19 mouse cellular contexts compared by ENCODE assay signal in the genomic region with DNA sequence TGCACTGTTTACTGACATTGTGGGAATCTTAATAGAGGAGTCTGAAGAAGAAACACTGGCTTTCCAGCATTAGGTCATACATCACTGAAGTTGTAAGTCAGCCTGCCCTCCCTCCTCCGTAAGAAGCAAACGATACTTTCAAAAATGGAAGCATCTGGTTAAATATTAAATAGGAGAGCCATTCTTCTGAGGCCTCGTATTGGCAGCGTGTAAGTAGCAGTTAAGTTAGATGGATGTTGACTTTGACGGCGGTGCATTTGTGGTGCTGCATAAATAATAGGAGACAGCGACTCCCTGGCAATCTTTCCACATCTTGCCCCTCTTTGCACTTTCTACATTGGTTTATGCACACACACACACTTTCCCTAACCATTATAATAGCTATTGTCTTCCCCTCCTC.
DNase-seq lines count a peak whose midpoint lies in the region; ATAC-seq and TF ChIP-seq lines count a peak whose summit lies in the region.
"Had no signal": no experiment of that assay in that cellular context is flagged by ENCODE, and none has a peak within 500 bp of the region (broad histone marks: within the 10 kb centered on the region; RNA-seq: fewer than 3 reads in every experiment).

No protein-coding gene starts in this region.

- TF ChIP-seq POLR2A in heart, adult 2 months (IDR thresholded peaks at IDR 0.05; ENCODE audit: insufficient read depth, low read depth, low read length): no peak

- no peak overlapping the region for H3K4me3 ChIP-seq in heart, adult 2 months
- H3K4me3 ChIP-seq in kidney, postnatal 0 days (replicated peaks; ENCODE audit: low read depth, low read length): no peak overlapping the region
- H3K4me3 ChIP-seq in embryonic facial prominence, embryonic 14.5 days (ENCODE audit: low read depth, low read length): no peak overlapping the region
- no peak overlapping the region for H3K4me3 ChIP-seq in neural tube, embryonic 14.5 days (ENCODE audit: low read depth, low read length)
- H3K4me3 ChIP-seq: gastrocnemius, adult 2 months; liver, embryonic 15.5 days; megakaryocyte, embryonic 14.5 days had no signal

- 0 out of 2 replicates have a peak overlapping the region, but pooled peaks have one; percentile 3 for H3K4me2 ChIP-seq in kidney, postnatal 0 days (ENCODE audit: low read length)
- no peak overlapping the region for H3K4me2 ChIP-seq in embryonic facial prominence, embryonic 14.5 days (ENCODE audit: low read depth, low read length)
- no peak overlapping the region for H3K4me2 ChIP-seq in neural tube, embryonic 14.5 days (ENCODE audit: low read depth, low read length)
- H3K4me2 ChIP-seq: liver, embryonic 15.5 days had no signal

- peak; percentile 55 for DNase-seq in heart, adult 11 months
- no peak for DNase-seq in heart, adult 2 months
- peak; percentile 28 for DNase-seq in kidney, postnatal 0 days (ENCODE audit: low spot score)
- no peak for DNase-seq in kidney, adult 11 months
- DNase-seq in embryonic facial prominence, embryonic 14.5 days (ENCODE audit: low spot score): peak; percentile 60
- DNase-seq in MN1 (ENCODE audit: low spot score): no peak
- DNase-seq in right cerebral cortex, adult 2 months (ENCODE audit: low spot score in 2 of 2): no peak
- DNase-seq: adrenal gland, adult 2 months; cerebellum, adult 11 months; cerebellum, postnatal 36 days; forebrain, postnatal 0 days; gastrocnemius, adult 2 months; heart, postnatal 4 days; left cerebral cortex, postnatal 4 days; lung, postnatal 10 days; thymus, postnatal 14 days had no signal

- no peak for ATAC-seq in kidney, postnatal 0 days (replicated peaks; ENCODE audit: low FRiP score, low read depth)
- ATAC-seq in embryonic facial prominence, embryonic 14.5 days (ENCODE audit: low read depth): no peak
- ATAC-seq in neural tube, embryonic 14.5 days (ENCODE audit: low read depth): 0 out of 2 replicates have a peak, but pooled peaks have one; percentile 13
- ATAC-seq: forebrain, postnatal 0 days had no signal

- no peaks in the 10 kb centered on the region; the same call in 1 of the 2 replicates for H3K36me3 ChIP-seq in heart, adult 2 months (ENCODE audit: control insufficient read depth, insufficient read depth, low read length)
- H3K36me3 ChIP-seq in kidney, postnatal 0 days (ENCODE audit: insufficient read depth, low read length): no peaks in the 10 kb centered on the region
- no peaks in the 10 kb centered on the region for H3K36me3 ChIP-seq in embryonic facial prominence, embryonic 14.5 days (ENCODE audit: control insufficient read depth, insufficient read depth, low read length)
- H3K36me3 ChIP-seq in neural tube, embryonic 14.5 days (ENCODE audit: control insufficient read depth, insufficient read depth, low read length): no peaks in the 10 kb centered on the region
- H3K36me3 ChIP-seq: liver, embryonic 15.5 days had no signal

- intact Hi-C loops in heart, adult 2 months (cut with DNase I): loop anchor here (5.0 kb wide), 1 partner anchor 203 kb away; no protein-coding TSS in a partner anchor

- 65% methylated on average over 7 of the region's 7 CpGs for WGBS in heart, adult 2 months
- 12% methylated on average over 7 of the region's 7 CpGs for WGBS in kidney, postnatal 0 days
- 38% methylated on average over 7 of the region's 7 CpGs for WGBS in embryonic facial prominence, embryonic 14.5 days
- 14% methylated on average over 7 of the region's 7 CpGs for WGBS in neural tube, embryonic 14.5 days

- no peak overlapping the region for H3K27ac ChIP-seq in heart, adult 2 months
- H3K27ac ChIP-seq in kidney, postnatal 0 days: no peak overlapping the region
- H3K27ac ChIP-seq in embryonic facial prominence, embryonic 14.5 days (replicated peaks; ENCODE audit: low read depth, low read length): no peak overlapping the region
- no peak overlapping the region; the same call in 1 of the 2 replicates for H3K27ac ChIP-seq in neural tube, embryonic 14.5 days (ENCODE audit: low read depth, low read length)
- H3K27ac ChIP-seq: gastrocnemius, adult 2 months; liver, embryonic 15.5 days had no signal

- peaks cover 6% of the 10 kb centered on the region for H3K4me1 ChIP-seq in heart, adult 2 months (ENCODE audit: control insufficient read depth, insufficient read depth, low read length)
- peaks cover 20% of the 10 kb centered on the region for H3K4me1 ChIP-seq in kidney, postnatal 0 days (replicated peaks; ENCODE audit: insufficient read depth, low read length)
- H3K4me1 ChIP-seq in embryonic facial prominence, embryonic 14.5 days (ENCODE audit: control insufficient read depth, insufficient read depth, low read length): peaks cover 17% of the 10 kb centered on the region
- H3K4me1 ChIP-seq in neural tube, embryonic 14.5 days (ENCODE audit: control insufficient read depth, insufficient read depth, low read length): peaks cover 25% of the 10 kb centered on the region; the same call in 1 of the 2 replicates
- H3K4me1 ChIP-seq: liver, embryonic 15.5 days had no signal

- H3K79me2 ChIP-seq in heart, adult 2 months (replicated peaks; ENCODE audit: control insufficient read depth, insufficient read depth, low read length): no peaks in the 10 kb centered on the region

- no peaks in the 10 kb centered on the region for H3K27me3 ChIP-seq in heart, adult 2 months (ENCODE audit: control insufficient read depth, insufficient read depth, low read length)
- H3K27me3 ChIP-seq in kidney, postnatal 0 days (ENCODE audit: insufficient read depth, low read length): no peaks in the 10 kb centered on the region
- peaks cover 18% of the 10 kb centered on the region; the same call in 1 of the 2 replicates for H3K27me3 ChIP-seq in embryonic facial prominence, embryonic 14.5 days (replicated peaks; ENCODE audit: control insufficient read depth, insufficient read depth, low read length)
- H3K27me3 ChIP-seq in neural tube, embryonic 14.5 days (ENCODE audit: control insufficient read depth, insufficient read depth, low read length): no peaks in the 10 kb centered on the region

- no peak for TF ChIP-seq CTCF in heart, adult 2 months (IDR thresholded peaks at IDR 0.05)
- no peak for TF ChIP-seq CTCF in kidney, postnatal 0 days (IDR thresholded peaks at IDR 0.05; ENCODE audit: low read depth)

- no peak for TF ChIP-seq EP300 in heart, adult 2 months (IDR thresholded peaks at IDR 0.05; ENCODE audit: insufficient read depth, low read depth, low read length)

- H3K9me3 ChIP-seq in kidney, postnatal 0 days (replicated peaks; ENCODE audit: low read length): no peaks in the 10 kb centered on the region
- no peaks in the 10 kb centered on the region for H3K9me3 ChIP-seq in embryonic facial prominence, embryonic 14.5 days (ENCODE audit: control insufficient read depth, low read length)
- H3K9me3 ChIP-seq in neural tube, embryonic 14.5 days (ENCODE audit: control insufficient read depth, low read length): no peaks in the 10 kb centered on the region
- H3K9me3 ChIP-seq: liver, embryonic 15.5 days; megakaryocyte, embryonic 14.5 days had no signal

- no peak overlapping the region for H3K9ac ChIP-seq in heart, adult 2 months (ENCODE audit: low read depth, low read length)
- no peak overlapping the region for H3K9ac ChIP-seq in kidney, postnatal 0 days (ENCODE audit: low read depth, low read length)
- no peak overlapping the region for H3K9ac ChIP-seq in embryonic facial prominence, embryonic 14.5 days (ENCODE audit: low read depth, low read length)
- H3K9ac ChIP-seq in neural tube, embryonic 14.5 days (replicated peaks; ENCODE audit: low read depth, low read length): no peak overlapping the region
- H3K9ac ChIP-seq: forebrain, postnatal 0 days; liver, embryonic 15.5 days had no signal

Comparison
In these comparisons a context has a peak if more than half of its experiments do, and no peak if none do; other contexts are left out.
1. DNase-seq: peak in heart, adult 11 months (single experiment), kidney, postnatal 0 days (single experiment) and embryonic facial prominence, embryonic 14.5 days (single experiment); none in heart, adult 2 months (0 of 2), kidney, adult 11 months (single experiment), MN1 (single experiment) and right cerebral cortex, adult 2 months (0 of 2).